Mouse (Mus musculus): ENCODE data around the gene Etv6. TPM values are rescaled to one million over a fixed set of nuclear protein-coding genes. Genes with fewer than 3 reads are reported as not detected.

Etv6 gene
- total and polyA plus RNA-seq, 2 experiments from 2014 or later, result 3.0 to 7.1 TPM

GRCm38 (mm10) chr6:134211458-134211776 is 175.9 kb downstream of the Etv6 start:
- no peaks in the 10 kb centered on the region for H3K36me3 ChIP-seq (ENCODE audit: insufficient read depth)
- peaks cover 20% of the 10 kb centered on the region; the same call in 1 of the 2 replicates for H3K4me1 ChIP-seq (ENCODE audit: insufficient read depth)
- no peak for DNase-seq
- no peaks in the 10 kb centered on the region for H3K27me3 ChIP-seq (ENCODE audit: insufficient read depth, low read length)
- no peak for TF ChIP-seq CTCF (IDR thresholded peaks at IDR 0.05; ENCODE audit: low read depth)
- H3K27ac ChIP-seq (ENCODE audit: low read depth, low read length), result no peak overlapping the region
- H3K9ac ChIP-seq, result no peak overlapping the region
- no peak for ATAC-seq
- H3K9me3 ChIP-seq (ENCODE audit: low read length), result no peaks in the 10 kb centered on the region
- WGBS, result 87% methylated on average over 9 of the region's 9 CpGs
- H3K4me3 ChIP-seq (ENCODE audit: low read depth, low read length), result no peak overlapping the region
- H3K4me2 ChIP-seq (ENCODE audit: low read depth), result no peak overlapping the region

DNA sequence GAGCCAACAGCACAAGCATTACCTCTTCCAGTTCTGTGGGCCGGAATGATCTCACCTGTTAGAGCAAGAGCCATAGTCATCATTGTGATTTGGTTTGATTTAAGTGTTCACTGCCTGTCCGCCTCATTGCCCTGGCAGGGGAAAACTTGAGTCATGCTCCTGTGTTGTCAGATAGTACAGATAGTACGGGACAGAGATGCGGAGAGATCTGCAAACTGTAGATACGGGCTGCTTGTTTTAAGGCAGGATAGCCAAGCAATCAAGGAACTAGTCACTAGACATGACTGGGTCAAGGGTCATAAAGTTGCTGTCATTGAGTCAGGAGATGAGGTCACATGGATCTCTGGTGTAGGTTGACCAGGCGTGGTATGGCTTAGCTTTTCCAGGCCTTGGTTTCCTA is 182.2 kb downstream of the Etv6 start:
- no peak overlapping the region for H3K4me2 ChIP-seq (ENCODE audit: low read depth)
- no peaks in the 10 kb centered on the region for H3K27me3 ChIP-seq (ENCODE audit: insufficient read depth, low read length)
- DNase-seq, result no peak
- no peak for ATAC-seq
- no peak overlapping the region for H3K4me3 ChIP-seq (ENCODE audit: low read depth, low read length)
- H3K36me3 ChIP-seq (ENCODE audit: insufficient read depth), result no peaks in the 10 kb centered on the region
- no peaks in the 10 kb centered on the region for H3K9me3 ChIP-seq (ENCODE audit: low read length)
- no peak overlapping the region for H3K9ac ChIP-seq
- TF ChIP-seq CTCF (IDR thresholded peaks at IDR 0.05; ENCODE audit: low read depth), result no peak
- no peak overlapping the region for H3K27ac ChIP-seq (ENCODE audit: low read depth, low read length)
- H3K4me1 ChIP-seq (ENCODE audit: insufficient read depth), result peaks cover 15% of the 10 kb centered on the region
- 95% methylated on average over 6 of the region's 6 CpGs for WGBS

GRCm38 (mm10) chr6:134218441-134218840 is 182.9 kb downstream of the Etv6 start:
- peak; percentile 30 for ATAC-seq
- Histone ChIP-seq H3K9ac (no peak overlapping the region), H3K9me3 (ENCODE audit: low read length) (no peaks in the 10 kb centered on the region), H3K4me2 (ENCODE audit: low read depth) (no peak overlapping the region), H3K36me3 (ENCODE audit: insufficient read depth) (no peaks in the 10 kb centered on the region), H3K27ac (ENCODE audit: low read depth, low read length) (peak overlapping the region; percentile 47), H3K27me3 (ENCODE audit: insufficient read depth, low read length) (no peaks in the 10 kb centered on the region), H3K4me3 (ENCODE audit: low read depth, low read length) (no peak overlapping the region), H3K4me1 (ENCODE audit: insufficient read depth) (peaks cover 15% of the 10 kb centered on the region)
- 40% methylated on average over 3 of the region's 3 CpGs for whole genome bisulfite sequencing
- TF ChIP-seq CTCF (IDR thresholded peaks at IDR 0.05; ENCODE audit: low read depth), result no peak
- DNase-seq, result peak; percentile 69

GRCm38 (mm10) chr6:134219358-134219757 is 183.9 kb downstream of the Etv6 start:
- H3K27me3 ChIP-seq (ENCODE audit: insufficient read depth, low read length), result no peaks in the 10 kb centered on the region
- 21% methylated on average over 6 of the region's 6 CpGs for WGBS
- no peaks in the 10 kb centered on the region for H3K9me3 ChIP-seq (ENCODE audit: low read length)
- no peaks in the 10 kb centered on the region for H3K36me3 ChIP-seq (ENCODE audit: insufficient read depth)
- TF ChIP-seq CTCF (IDR thresholded peaks at IDR 0.05; ENCODE audit: low read depth), result no peak
- peak; percentile 95 for ATAC-seq
- no peak overlapping the region for H3K4me3 ChIP-seq (ENCODE audit: low read depth, low read length)
- peak; percentile 84 for DNase-seq
- peak overlapping the region; percentile 47; the same call in 1 of the 2 replicates for H3K27ac ChIP-seq (ENCODE audit: low read depth, low read length)
- H3K4me2 ChIP-seq (ENCODE audit: low read depth), result peak overlapping the region; percentile 23
- no peak overlapping the region for H3K9ac ChIP-seq
- peaks cover 15% of the 10 kb centered on the region for H3K4me1 ChIP-seq (ENCODE audit: insufficient read depth)

GRCm38 (mm10) chr6:134220209-134220777 is 184.8 kb downstream of the Etv6 start:
- no peak overlapping the region for H3K27ac ChIP-seq (ENCODE audit: low read depth, low read length)
- 69% methylated on average over 13 of the region's 13 CpGs for WGBS
- H3K4me3 ChIP-seq (ENCODE audit: low read depth, low read length), result no peak overlapping the region
- no peak for TF ChIP-seq CTCF (IDR thresholded peaks at IDR 0.05; ENCODE audit: low read depth)
- no peak for ATAC-seq
- peaks cover 15% of the 10 kb centered on the region for H3K4me1 ChIP-seq (ENCODE audit: insufficient read depth)
- H3K4me2 ChIP-seq (ENCODE audit: low read depth), result no peak overlapping the region
- no peak overlapping the region for H3K9ac ChIP-seq
- DNase-seq, result no peak
- H3K27me3 ChIP-seq (ENCODE audit: insufficient read depth, low read length), result no peaks in the 10 kb centered on the region
- no peaks in the 10 kb centered on the region for H3K9me3 ChIP-seq (ENCODE audit: low read length)
- no peaks in the 10 kb centered on the region for H3K36me3 ChIP-seq (ENCODE audit: insufficient read depth)

GRCm38 (mm10) chr6:134222248-134222929 is 186.9 kb downstream of the Etv6 start:
- no peaks in the 10 kb centered on the region for H3K36me3 ChIP-seq (ENCODE audit: insufficient read depth)
- no peak overlapping the region for H3K9ac ChIP-seq
- ATAC-seq, result no peak
- H3K27me3 ChIP-seq (ENCODE audit: insufficient read depth, low read length), result no peaks in the 10 kb centered on the region
- H3K4me3 ChIP-seq (ENCODE audit: low read depth, low read length), result no peak overlapping the region
- H3K4me1 ChIP-seq (ENCODE audit: insufficient read depth), result peaks cover 15% of the 10 kb centered on the region
- DNase-seq, result no peak
- H3K27ac ChIP-seq (ENCODE audit: low read depth, low read length), result no peak overlapping the region
- H3K4me2 ChIP-seq (ENCODE audit: low read depth), result no peak overlapping the region
- no peaks in the 10 kb centered on the region for H3K9me3 ChIP-seq (ENCODE audit: low read length)
- TF ChIP-seq CTCF (IDR thresholded peaks at IDR 0.05; ENCODE audit: low read depth), result no peak
- 23% methylated on average over 8 of the region's 8 CpGs for WGBS

DNA sequence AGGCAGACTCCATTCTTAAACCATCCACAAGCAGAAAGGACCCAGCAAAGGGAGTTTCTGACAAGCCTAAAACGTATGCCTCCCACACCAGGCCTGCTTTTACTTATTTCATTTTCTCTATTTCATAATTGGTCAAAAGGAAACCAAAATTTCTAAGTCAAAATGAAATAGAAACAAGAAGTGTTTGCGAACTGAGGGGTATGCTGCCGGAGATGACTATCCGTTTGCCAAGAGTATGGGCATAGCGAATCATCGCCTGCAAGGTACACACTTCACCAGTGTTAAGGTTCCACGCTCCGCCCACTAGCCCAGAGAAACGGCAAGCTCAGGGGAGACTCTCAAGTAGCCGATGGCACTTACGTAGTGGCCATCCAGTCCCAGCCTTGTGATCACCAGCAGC is 190.1 kb downstream of the Etv6 start:
- no peak for TF ChIP-seq CTCF (IDR thresholded peaks at IDR 0.05; ENCODE audit: low read depth)
- Histone ChIP-seq H3K27me3 (ENCODE audit: insufficient read depth, low read length) (no peaks in the 10 kb centered on the region), H3K4me3 (ENCODE audit: low read depth, low read length) (no peak overlapping the region), H3K9ac (no peak overlapping the region), H3K4me2 (ENCODE audit: low read depth) (no peak overlapping the region), H3K4me1 (ENCODE audit: insufficient read depth) (no peaks in the 10 kb centered on the region), H3K27ac (ENCODE audit: low read depth, low read length) (no peak overlapping the region), H3K9me3 (ENCODE audit: low read length) (no peaks in the 10 kb centered on the region), H3K36me3 (ENCODE audit: insufficient read depth) (no peaks in the 10 kb centered on the region)
- 93% methylated on average over 11 of the region's 11 CpGs for WGBS
- ATAC-seq, result no peak
- no peak for DNase-seq

Data from forebrain, postnatal 0 days (tissue).